Mouse (Mus musculus): ENCODE data around the gene Tubb2b.

The Tubb2b gene

GRCm38 (mm10) chr13:34134276-34134675 is 4.0 kb upstream of the Tubb2b start:
- no peak for DNase-seq

GRCm38 (mm10) chr13:34133326-34134071 is 3.2 kb upstream of the Tubb2b start:
- DNase-seq = no peak

- DNase-seq = no peak
These were observed 2.6 kb upstream of the Tubb2b start for GRCm38 (mm10) chr13:34132875-34133274.

GRCm38 (mm10) chr13:34132299-34132698 is 2.0 kb upstream of the Tubb2b start:
- DNase-seq = no peak

GRCm38 (mm10) chr13:34131708-34132060 is 1.4 kb upstream of the Tubb2b start:
- DNase-seq = peak in 1 of 2 experiments; percentile 44

- DNase-seq = peak in 1 of 2 experiments; percentile 31
These were observed 893 bp upstream of the Tubb2b start for GRCm38 (mm10) chr13:34131011-34131707.

- DNase-seq = peak; percentile 25 to 47
These were observed 611 bp downstream of the Tubb2b start for GRCm38 (mm10) chr13:34129485-34130225.

- DNase-seq = no peak
These were observed 1.8 kb downstream of the Tubb2b start for GRCm38 (mm10) chr13:34128276-34129114.

- no peak for DNase-seq
These were observed 4.6 kb downstream of the Tubb2b start for GRCm38 (mm10) chr13:34125711-34126110.

- no peak for DNase-seq
These were observed 9.7 kb downstream of the Tubb2b start for GRCm38 (mm10) chr13:34120536-34120935.

- DNase-seq = no peak
These were observed 10.9 kb downstream of the Tubb2b start for GRCm38 (mm10) chr13:34119406-34119805.

- DNase-seq = no peak
These were observed 11.4 kb downstream of the Tubb2b start for GRCm38 (mm10) chr13:34118816-34119215.

- DNase-seq = no peak
These were observed 13.8 kb downstream of the Tubb2b start for GRCm38 (mm10) chr13:34116508-34116907.

- no peak for DNase-seq
These were observed 15.6 kb downstream of the Tubb2b start for GRCm38 (mm10) chr13:34114654-34115053.

GRCm38 (mm10) chr13:34113086-34113485 is 17.2 kb downstream of the Tubb2b start:
- DNase-seq = no peak

GRCm38 (mm10) chr13:34112369-34113081 is 17.7 kb downstream of the Tubb2b start:
- no peak for DNase-seq

GRCm38 (mm10) chr13:34111878-34112277 is 18.4 kb downstream of the Tubb2b start:
- no peak for DNase-seq

GRCm38 (mm10) chr13:34111019-34111418 is 19.2 kb downstream of the Tubb2b start:
- no peak for DNase-seq

GRCm38 (mm10) chr13:34109677-34110058 is 20.6 kb downstream of the Tubb2b start:
- DNase-seq = no peak

- DNase-seq = no peak
These were observed 21.1 kb downstream of the Tubb2b start for GRCm38 (mm10) chr13:34109035-34109676.

GRCm38 (mm10) chr13:34106999-34107398 is 23.3 kb downstream of the Tubb2b start:
- DNase-seq = no peak

GRCm38 (mm10) chr13:34106256-34106655 is 24.0 kb downstream of the Tubb2b start:
- no peak for DNase-seq

All from spleen, adult 18-20 months (tissue).